Mouse (Mus musculus) hematopoietic stem cell, adult 5-6 weeks (primary cell): ENCODE measurements around the gene Pgbd5. TPM values are rescaled to one million over a fixed set of nuclear protein-coding genes. Genes with fewer than 3 reads are reported as not detected.

Source experiments
- ATAC-seq, 2 experiments: fragments of 125-278 bp in 1 of 2; replicated peaks in 1 of 2; 2 replicates each; pipeline ENCODE4 v1.8.0; 2016 to 2017; ENCODE audit warnings: inconsistent platforms in 2 of 2, mild to moderate bottlenecking in 2 of 2, moderate number of reproducible peaks in 2 of 2, low read depth in 1 of 2, moderate TSS enrichment in 1 of 2; ENCODE audit not compliant: low FRiP score in 2 of 2, poor library complexity in 2 of 2, severe bottlenecking in 2 of 2, insufficient read depth in 1 of 2, low TSS enrichment in 1 of 2
- total RNA-seq: library from RNA; stranded (forward); fragments of 172-1452, 232-1000 nt; gene quantifications from 2 replicates; pipeline ENCODE4 v1.2.3, GENCODE M21; 2017

The Pgbd5 gene
- total RNA-seq, 1 experiment from 2014 or later, result not detected

DNA sequence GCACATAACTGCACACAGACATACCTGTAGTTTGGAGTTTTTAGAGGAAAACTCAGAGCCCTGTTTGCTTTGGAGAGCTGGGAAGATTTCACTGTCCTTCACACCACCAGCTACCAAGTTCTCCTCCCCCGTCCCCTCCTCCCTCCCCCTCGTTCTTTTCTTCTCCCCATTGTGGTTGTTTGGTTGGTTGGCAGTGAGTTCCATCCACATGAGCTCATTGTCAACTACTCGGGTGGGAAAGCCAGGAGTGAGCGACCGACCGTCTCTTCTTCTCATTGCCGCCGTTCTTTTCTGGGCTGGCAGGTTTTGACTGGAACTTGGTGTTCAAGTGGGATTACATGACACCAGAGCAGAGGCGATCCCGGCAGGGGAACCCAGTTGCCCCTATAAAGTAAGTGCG is 107.8 kb downstream of the Pgbd5 start:
- ATAC-seq, result no peak

- no peak for ATAC-seq
Measured at GRCm38 (mm10) chr8:124331094-124331493, 108.4 kb downstream of the Pgbd5 start.

GRCm38 (mm10) chr8:124330433-124330832 is 109.0 kb downstream of the Pgbd5 start:
- ATAC-seq, result no peak

- no peak for ATAC-seq
Measured at GRCm38 (mm10) chr8:124329690-124330089, 109.8 kb downstream of the Pgbd5 start.

GRCm38 (mm10) chr8:124328259-124328658 is 111.2 kb downstream of the Pgbd5 start:
- no peak for ATAC-seq

- no peak for ATAC-seq
Measured at GRCm38 (mm10) chr8:124323356-124323755, 116.1 kb downstream of the Pgbd5 start.

DNA sequence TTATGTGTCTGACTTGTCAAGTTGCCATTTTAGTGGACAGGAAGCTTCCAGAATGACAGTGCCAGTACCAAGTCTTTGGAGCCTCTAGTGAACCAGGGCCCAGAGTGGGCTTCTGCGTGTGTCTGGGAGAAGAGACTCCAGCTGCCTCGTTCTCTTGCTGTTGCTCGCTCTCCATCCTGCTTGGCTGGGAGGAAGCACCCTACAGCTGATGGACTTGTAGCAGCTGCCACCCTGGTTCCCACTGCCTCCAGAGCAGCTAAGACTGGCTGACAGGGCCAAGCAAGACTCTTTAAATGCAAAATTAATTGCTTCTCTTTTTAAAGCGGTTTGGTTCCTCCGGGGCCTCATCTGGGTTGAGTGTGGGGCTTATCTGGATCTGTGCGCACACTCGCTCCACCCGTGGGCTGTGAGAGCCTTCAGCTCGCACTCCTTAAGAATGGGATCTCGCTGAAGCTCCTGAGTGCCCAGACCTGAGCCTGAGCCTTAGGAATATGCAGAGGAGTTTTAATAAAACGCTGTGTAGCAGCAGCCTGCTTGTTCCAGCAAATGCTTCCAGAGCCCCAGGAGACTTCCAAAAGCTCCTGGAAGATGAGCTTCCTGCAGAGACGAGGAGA is 118.1 kb downstream of the Pgbd5 start:
- ATAC-seq, result 0 out of 4 replicates have a peak, but pooled peaks of 1 of the 2 experiments have one; percentile 14

GRCm38 (mm10) chr8:124319316-124319652 is 120.2 kb downstream of the Pgbd5 start:
- ATAC-seq, result no peak

Other genes starting within 250 kb of the Pgbd5 start
- gene Galnt2, start 208.3 kb downstream of the Pgbd5 start, total RNA-seq, result 26.9 and 42.6 TPM in 2 replicates
- gene Cog2, start 81.1 kb upstream of the Pgbd5 start, total RNA-seq, result 20.6 and 22.0 TPM in 2 replicates
- not detected in 2 replicates for gene Agt, start 130.0 kb upstream of the Pgbd5 start, total RNA-seq
- gene Capn9, start 136.5 kb upstream of the Pgbd5 start, total RNA-seq, result not detected in 2 replicates
- 2.9 and 5.9 TPM in 2 replicates for gene 2310022B05Rik, start 223.7 kb upstream of the Pgbd5 start, total RNA-seq